Mouse (Mus musculus): ENCODE results near the gene Gimap4. TPM values are rescaled to one million over a fixed set of nuclear protein-coding genes. Genes with fewer than 3 reads are reported as not detected.

Gimap4 gene
- polyA plus RNA-seq, 1 experiment: 64.0 TPM

GRCm38 (mm10) chr6:48727761-48728160 lies 43.4 kb downstream of the Gimap4 start:
- H3K27me3 ChIP-seq (ENCODE audit: control insufficient read depth, insufficient read depth, low read length): no peaks in the 10 kb centered on the region
- H3K27ac ChIP-seq (ENCODE audit: control insufficient read depth, insufficient read depth, low read length): peak overlapping the region; percentile 77
- no peak for DNase-seq
- no peak overlapping the region for H3K4me3 ChIP-seq (ENCODE audit: control insufficient read depth, insufficient read depth, low read length)
- WGBS: 25% methylated on average over 5 of the region's 5 CpGs
- H3K36me3 ChIP-seq (ENCODE audit: control insufficient read depth, insufficient read depth, low read length): no peaks in the 10 kb centered on the region
- TF ChIP-seq POLR2A (IDR thresholded peaks at IDR 0.05; ENCODE audit: control insufficient read depth, extremely low read depth, insufficient read depth, low read length, poor library complexity): no peak
- no peak for TF ChIP-seq CTCF (IDR thresholded peaks at IDR 0.05; ENCODE audit: borderline replicate concordance, control insufficient read depth, extremely low read depth, insufficient read depth, low read length, poor library complexity)
- H3K4me1 ChIP-seq (replicated peaks; ENCODE audit: control insufficient read depth, insufficient read depth, low read length): peaks cover 33% of the 10 kb centered on the region

- WGBS: under 1% methylated on average over 8 of the region's 8 CpGs
- peak overlapping the region; percentile 92 for H3K27ac ChIP-seq (ENCODE audit: control insufficient read depth, insufficient read depth, low read length)
- peaks cover 33% of the 10 kb centered on the region for H3K4me1 ChIP-seq (replicated peaks; ENCODE audit: control insufficient read depth, insufficient read depth, low read length)
- no peaks in the 10 kb centered on the region for H3K36me3 ChIP-seq (ENCODE audit: control insufficient read depth, insufficient read depth, low read length)
- peak; percentile 83 for DNase-seq
- H3K27me3 ChIP-seq (ENCODE audit: control insufficient read depth, insufficient read depth, low read length): no peaks in the 10 kb centered on the region
- H3K4me3 ChIP-seq (ENCODE audit: control insufficient read depth, insufficient read depth, low read length): peak overlapping the region; percentile 22
- no peak for TF ChIP-seq CTCF (IDR thresholded peaks at IDR 0.05; ENCODE audit: borderline replicate concordance, control insufficient read depth, extremely low read depth, insufficient read depth, low read length, poor library complexity)
- TF ChIP-seq POLR2A (IDR thresholded peaks at IDR 0.05; ENCODE audit: control insufficient read depth, extremely low read depth, insufficient read depth, low read length, poor library complexity): no peak
These were observed 48.5 kb downstream of the Gimap4 start for GRCm38 (mm10) chr6:48732864-48733304.

GRCm38 (mm10) chr6:48733660-48734059 lies 49.3 kb downstream of the Gimap4 start:
- 86% methylated on average over 1 of the region's 1 CpGs for WGBS

GRCm38 (mm10) chr6:48737053-48737452 lies 52.7 kb downstream of the Gimap4 start:
- no peak for DNase-seq
- TF ChIP-seq CTCF (IDR thresholded peaks at IDR 0.05; ENCODE audit: borderline replicate concordance, control insufficient read depth, extremely low read depth, insufficient read depth, low read length, poor library complexity) (no peak), POLR2A (IDR thresholded peaks at IDR 0.05; ENCODE audit: control insufficient read depth, extremely low read depth, insufficient read depth, low read length, poor library complexity) (no peak)
- peaks cover 2% of the 10 kb centered on the region for H3K36me3 ChIP-seq (ENCODE audit: control insufficient read depth, insufficient read depth, low read length)
- WGBS: 4% methylated on average over 2 of the region's 2 CpGs
- no peaks in the 10 kb centered on the region for H3K27me3 ChIP-seq (ENCODE audit: control insufficient read depth, insufficient read depth, low read length)
- H3K4me3 ChIP-seq (ENCODE audit: control insufficient read depth, insufficient read depth, low read length): no peak overlapping the region
- peak overlapping the region; percentile 93 for H3K27ac ChIP-seq (ENCODE audit: control insufficient read depth, insufficient read depth, low read length)
- peaks cover 28% of the 10 kb centered on the region for H3K4me1 ChIP-seq (replicated peaks; ENCODE audit: control insufficient read depth, insufficient read depth, low read length)

More at GRCm38 (mm10) chr6:48733660-48734059, 49.3 kb downstream of the Gimap4 start:
- H3K27me3 ChIP-seq (ENCODE audit: control insufficient read depth, insufficient read depth, low read length): no peaks in the 10 kb centered on the region
- peaks cover 27% of the 10 kb centered on the region for H3K4me1 ChIP-seq (replicated peaks; ENCODE audit: control insufficient read depth, insufficient read depth, low read length)
- H3K4me3 ChIP-seq (ENCODE audit: control insufficient read depth, insufficient read depth, low read length): no peak overlapping the region
- TF ChIP-seq CTCF (IDR thresholded peaks at IDR 0.05; ENCODE audit: borderline replicate concordance, control insufficient read depth, extremely low read depth, insufficient read depth, low read length, poor library complexity) (no peak), POLR2A (IDR thresholded peaks at IDR 0.05; ENCODE audit: control insufficient read depth, extremely low read depth, insufficient read depth, low read length, poor library complexity) (no peak)
- DNase-seq: no peak
- peak overlapping the region; percentile 83 for H3K27ac ChIP-seq (ENCODE audit: control insufficient read depth, insufficient read depth, low read length)
- no peaks in the 10 kb centered on the region for H3K36me3 ChIP-seq (ENCODE audit: control insufficient read depth, insufficient read depth, low read length)

GRCm38 (mm10) chr6:48737688-48738087 lies 53.3 kb downstream of the Gimap4 start:
- peaks cover 34% of the 10 kb centered on the region for H3K4me1 ChIP-seq (replicated peaks; ENCODE audit: control insufficient read depth, insufficient read depth, low read length)
- peak overlapping the region; percentile 45 for H3K4me3 ChIP-seq (ENCODE audit: control insufficient read depth, insufficient read depth, low read length)
- H3K36me3 ChIP-seq (ENCODE audit: control insufficient read depth, insufficient read depth, low read length): peaks cover 9% of the 10 kb centered on the region
- peak overlapping the region; percentile 93 for H3K27ac ChIP-seq (ENCODE audit: control insufficient read depth, insufficient read depth, low read length)
- H3K27me3 ChIP-seq (ENCODE audit: control insufficient read depth, insufficient read depth, low read length): no peaks in the 10 kb centered on the region
- DNase-seq: no peak
- WGBS: 80% methylated on average over 5 of the region's 5 CpGs
- TF ChIP-seq POLR2A (IDR thresholded peaks at IDR 0.05; ENCODE audit: control insufficient read depth, extremely low read depth, insufficient read depth, low read length, poor library complexity): no peak
- no peak for TF ChIP-seq CTCF (IDR thresholded peaks at IDR 0.05; ENCODE audit: borderline replicate concordance, control insufficient read depth, extremely low read depth, insufficient read depth, low read length, poor library complexity)

GRCm38 (mm10) chr6:48738961-48739779 lies 54.8 kb downstream of the Gimap4 start, which contains the start of gene Gimap1:
Gene Gimap1, plus strand, starts transcription at chr6:48739054.
- H3K27me3 ChIP-seq (ENCODE audit: control insufficient read depth, insufficient read depth, low read length): no peaks in the 10 kb centered on the region
- 2% methylated on average over 15 of the region's 15 CpGs for WGBS
- peak; percentile 81 for DNase-seq
- peaks cover 40% of the 10 kb centered on the region for H3K4me1 ChIP-seq (replicated peaks; ENCODE audit: control insufficient read depth, insufficient read depth, low read length)
- TF ChIP-seq POLR2A (IDR thresholded peaks at IDR 0.05; ENCODE audit: control insufficient read depth, extremely low read depth, insufficient read depth, low read length, poor library complexity) (peak; percentile 93), CTCF (IDR thresholded peaks at IDR 0.05; ENCODE audit: borderline replicate concordance, control insufficient read depth, extremely low read depth, insufficient read depth, low read length, poor library complexity) (no peak)
- peak within 1 kb of the TSS; percentile 93 for H3K4me3 ChIP-seq (ENCODE audit: control insufficient read depth, insufficient read depth, low read length)
- H3K36me3 ChIP-seq (ENCODE audit: control insufficient read depth, insufficient read depth, low read length): peaks cover 14% of the 10 kb centered on the region
- H3K27ac ChIP-seq (ENCODE audit: control insufficient read depth, insufficient read depth, low read length): peak within 1 kb of the TSS; percentile 99

Measured in thymus, adult 2 months (tissue).